Mouse (Mus musculus) heart, embryonic 16.5 days (tissue): ENCODE measurements around the gene Nradd. TPM values are rescaled to one million over a fixed set of nuclear protein-coding genes. Genes with fewer than 3 reads are reported as not detected.

Source experiments
- ATAC-seq: fragments of 200-750 bp; cut with Nextera tagmentation; replicated peaks from 2 replicates; pipeline ENCODE4 v1.8.0; 2017; ENCODE audit warnings: moderate number of reproducible peaks; ENCODE audit not compliant: insufficient read depth, low FRiP score; ENCODE audit errors: extremely low read depth
- H3K27ac ChIP-seq: fragments of 300-500 bp; sonication (generic); 2 replicates; pipeline ENCODE4 v1.5.1; 2014; ENCODE audit warnings: mild to moderate bottlenecking, low read length, control low read depth, moderate library complexity
- H3K27me3 ChIP-seq: fragments of 300-500 bp; sonication (generic); 2 replicates; pipeline ENCODE4 v1.6.1; 2014; ENCODE audit warnings: low read length, mixed read lengths; ENCODE audit not compliant: control insufficient read depth, insufficient read depth
- H3K36me3 ChIP-seq: fragments of 300-500 bp; sonication (generic); 2 replicates; pipeline ENCODE4 v1.6.1; 2014; ENCODE audit not compliant: control insufficient read depth, insufficient read depth
- H3K4me1 ChIP-seq: fragments of 300-500 bp; sonication (generic); 2 replicates; pipeline ENCODE4 v1.6.1; 2014; ENCODE audit warnings: low read length, mixed read lengths; ENCODE audit not compliant: control insufficient read depth, insufficient read depth
- H3K4me2 ChIP-seq: fragments of 300-500 bp; sonication (generic); 2 replicates; pipeline ENCODE4 v1.6.1; 2014; ENCODE audit warnings: low read depth, mild to moderate bottlenecking, control low read depth, low read length
- H3K4me3 ChIP-seq: fragments of 300-500 bp; sonication (generic); 2 replicates; pipeline ENCODE4 v1.5.1; 2014; ENCODE audit warnings: mild to moderate bottlenecking, control low read depth, low read length
- H3K9ac ChIP-seq: fragments of 300-500 bp; sonication (generic); 2 replicates; pipeline ENCODE4 v1.6.1; 2014; ENCODE audit warnings: low read length, control low read depth
- H3K9me3 ChIP-seq: fragments of 300-500 bp; sonication (generic); replicated peaks from 2 replicates; pipeline ENCODE4 v1.6.1; 2016; ENCODE audit warnings: low read length; ENCODE audit not compliant: control insufficient read depth
- WGBS: fragments of 180-500 bp; shearing (Covaris S2); extraction: QIAGEN DNeasy Blood & Tissue Kit; methylation state at CpG from one replicate; pipeline ENCODE4 v1.1.7; 2014; 5-methylcytosine and 5-hydroxymethylcytosine counted together
- polyA plus RNA-seq: library from polyadenylated mRNA; unstranded; fragments of >200 nt; fragmentation: Nextera tagmentation; extraction: Ambion mirVana; gene quantifications from 2 replicates; pipeline ENCODE4 v1.2.1, GENCODE M21; 2015

The Nradd gene
- polyA plus RNA-seq, 1 experiment from 2014 or later: 16.4 TPM

- Histone ChIP-seq H3K4me3 (no peak overlapping the region), H3K4me2 (no peak overlapping the region), H3K36me3 (peaks cover 12% of the 10 kb centered on the region), H3K9me3 (no peaks in the 10 kb centered on the region), H3K27me3 (no peaks in the 10 kb centered on the region), H3K27ac (no peak overlapping the region), H3K9ac (no peak overlapping the region), H3K4me1 (peaks cover 4% of the 10 kb centered on the region)
- 78% methylated on average over 5 of the region's 5 CpGs for WGBS
- no peak for ATAC-seq
These were observed 16.8 kb upstream of the Nradd start for GRCm38 (mm10) chr9:110641006-110641405.

GRCm38 (mm10) chr9:110638611-110639021 is 14.4 kb upstream of the Nradd start:
- Histone ChIP-seq H3K27me3 (no peaks in the 10 kb centered on the region; the same call in 1 of the 2 replicates), H3K9ac (no peak overlapping the region), H3K4me2 (no peak overlapping the region), H3K9me3 (no peaks in the 10 kb centered on the region), H3K4me3 (no peak overlapping the region), H3K27ac (no peak overlapping the region), H3K36me3 (peaks cover 12% of the 10 kb centered on the region), H3K4me1 (no peaks in the 10 kb centered on the region)
- no peak for ATAC-seq
- 73% methylated on average over 10 of the region's 10 CpGs for WGBS

GRCm38 (mm10) chr9:110635225-110635624 is 11.0 kb upstream of the Nradd start:
- Histone ChIP-seq H3K9ac (no peak overlapping the region), H3K9me3 (no peaks in the 10 kb centered on the region), H3K4me2 (no peak overlapping the region), H3K27me3 (no peaks in the 10 kb centered on the region; the same call in 1 of the 2 replicates), H3K27ac (no peak overlapping the region), H3K4me1 (no peaks in the 10 kb centered on the region; the same call in 1 of the 2 replicates), H3K36me3 (peaks cover 16% of the 10 kb centered on the region), H3K4me3 (no peak overlapping the region)
- 0 out of 2 replicates have a peak, but pooled peaks have one; percentile 25 for ATAC-seq
- 11% methylated on average over 19 of the region's 19 CpGs for WGBS

GRCm38 (mm10) chr9:110633882-110634281 is 9.6 kb upstream of the Nradd start:
- Histone ChIP-seq H3K9me3 (no peaks in the 10 kb centered on the region), H3K4me2 (no peak overlapping the region), H3K4me1 (no peaks in the 10 kb centered on the region; the same call in 1 of the 2 replicates), H3K36me3 (peaks cover 21% of the 10 kb centered on the region), H3K27me3 (no peaks in the 10 kb centered on the region; the same call in 1 of the 2 replicates), H3K4me3 (no peak overlapping the region), H3K9ac (no peak overlapping the region), H3K27ac (no peak overlapping the region)
- 70% methylated on average over 17 of the region's 17 CpGs for WGBS
- no peak for ATAC-seq

- Histone ChIP-seq H3K4me2 (no peak overlapping the region), H3K9me3 (no peaks in the 10 kb centered on the region), H3K9ac (no peak overlapping the region), H3K36me3 (peaks cover 15% of the 10 kb centered on the region), H3K4me1 (no peaks in the 10 kb centered on the region; the same call in 1 of the 2 replicates), H3K27me3 (no peaks in the 10 kb centered on the region; the same call in 1 of the 2 replicates), H3K4me3 (no peak overlapping the region), H3K27ac (no peak overlapping the region)
- no peak for ATAC-seq
- WGBS: 85% methylated on average over 15 of the region's 15 CpGs
These were observed 8.4 kb upstream of the Nradd start for GRCm38 (mm10) chr9:110632671-110633070.

GRCm38 (mm10) chr9:110631651-110632275 is 7.5 kb upstream of the Nradd start:
- Histone ChIP-seq H3K27me3 (no peaks in the 10 kb centered on the region; the same call in 1 of the 2 replicates), H3K36me3 (peaks cover 13% of the 10 kb centered on the region), H3K9ac (no peak overlapping the region), H3K9me3 (no peaks in the 10 kb centered on the region), H3K4me3 (0 out of 2 replicates have a peak overlapping the region, but pooled peaks have one; percentile 4), H3K4me1 (no peaks in the 10 kb centered on the region; the same call in 1 of the 2 replicates), H3K4me2 (peak overlapping the region; percentile 29), H3K27ac (no peak overlapping the region)
- WGBS: 34% methylated on average over 30 of the region's 30 CpGs
- no peak for ATAC-seq

- Histone ChIP-seq H3K9ac (no peak overlapping the region), H3K4me2 (no peak overlapping the region), H3K27me3 (no peaks in the 10 kb centered on the region; the same call in 1 of the 2 replicates), H3K4me1 (no peaks in the 10 kb centered on the region; the same call in 1 of the 2 replicates), H3K4me3 (no peak overlapping the region), H3K27ac (no peak overlapping the region), H3K36me3 (peaks cover 13% of the 10 kb centered on the region), H3K9me3 (no peaks in the 10 kb centered on the region)
- 28% methylated on average over 10 of the region's 10 CpGs for WGBS
- peak; percentile 59; the same call in 1 of the 2 replicates for ATAC-seq
These were observed 6.9 kb upstream of the Nradd start for GRCm38 (mm10) chr9:110631191-110631590.

GRCm38 (mm10) chr9:110630171-110630570 is 5.9 kb upstream of the Nradd start:
- Histone ChIP-seq H3K4me1 (peaks cover 2% of the 10 kb centered on the region; the same call in 1 of the 2 replicates), H3K9me3 (no peaks in the 10 kb centered on the region), H3K27ac (no peak overlapping the region), H3K9ac (no peak overlapping the region), H3K4me3 (no peak overlapping the region), H3K27me3 (no peaks in the 10 kb centered on the region; the same call in 1 of the 2 replicates), H3K4me2 (no peak overlapping the region), H3K36me3 (peaks cover 13% of the 10 kb centered on the region)
- ATAC-seq: no peak
- 83% methylated on average over 15 of the region's 15 CpGs for WGBS

- Histone ChIP-seq H3K27ac (no peak overlapping the region), H3K4me1 (peaks cover 10% of the 10 kb centered on the region; the same call in 1 of the 2 replicates), H3K4me2 (peak overlapping the region; percentile 99), H3K36me3 (peaks cover 12% of the 10 kb centered on the region), H3K4me3 (peak overlapping the region; percentile 59), H3K27me3 (no peaks in the 10 kb centered on the region), H3K9ac (peak overlapping the region; percentile 83), H3K9me3 (no peaks in the 10 kb centered on the region)
- WGBS: 70% methylated on average over 11 of the region's 11 CpGs
- ATAC-seq: no peak
These were observed 1.2 kb upstream of the Nradd start for GRCm38 (mm10) chr9:110625350-110625908.
